Mouse (Mus musculus) CH12.LX (cell line): ENCODE measurements around the gene Kcnh6.

ENCODE experiments used
- CTCF ChIP-seq, 2 experiments: IDR thresholded peaks in 1 of 2; conservative IDR thresholded peaks in 1 of 2; 2 replicates each; pipeline ENCODE4 v1.5.1; 2011 to 2012; ENCODE audit warnings: low read depth in 2 of 2, low read length in 2 of 2, improper control_type of control experiment in 1 of 2, inconsistent platforms in 1 of 2, mild to moderate bottlenecking in 1 of 2, moderate library complexity in 1 of 2
- ELF1 ChIP-seq: IDR thresholded peaks from 2 replicates; pipeline ENCODE4 v1.6.1; 2014; ENCODE audit warnings: low read depth, mild to moderate bottlenecking, inconsistent platforms, low read length, improper control_type of control experiment
- ETS1 ChIP-seq: conservative IDR thresholded peaks from 2 replicates; pipeline ENCODE4 v1.6.1; 2012; ENCODE audit warnings: low read depth, mild to moderate bottlenecking, inconsistent platforms, low read length, improper control_type of control experiment, moderate library complexity
- KAT2A ChIP-seq: IDR thresholded peaks from 2 replicates; pipeline ENCODE4 v1.6.1; 2012; ENCODE audit warnings: low read length, improper control_type of control experiment, inconsistent platforms; ENCODE audit not compliant: insufficient replicate concordance
- MAX ChIP-seq: IDR thresholded peaks from 2 replicates; pipeline ENCODE4 v1.6.1; 2011; ENCODE audit warnings: low read length, improper control_type of control experiment
- MAZ ChIP-seq: IDR thresholded peaks from 2 replicates; pipeline ENCODE4 v1.6.1; 2012; ENCODE audit warnings: low read depth, mild to moderate bottlenecking, inconsistent platforms, low read length, improper control_type of control experiment, moderate library complexity
- POLR2A ChIP-seq: IDR thresholded peaks from 2 replicates; pipeline ENCODE4 v1.6.1; 2011; ENCODE audit warnings: low read depth, mild to moderate bottlenecking, improper control_type of control experiment, low read length
- USF2 ChIP-seq: conservative IDR thresholded peaks from 2 replicates; pipeline ENCODE4 v1.6.1; 2011; ENCODE audit warnings: low read depth, low read length, improper control_type of control experiment
- ZNF384 ChIP-seq: IDR thresholded peaks from 2 replicates; pipeline ENCODE4 v1.6.1; 2012; ENCODE audit warnings: low read depth, low read length, improper control_type of control experiment, inconsistent platforms

DNA sequence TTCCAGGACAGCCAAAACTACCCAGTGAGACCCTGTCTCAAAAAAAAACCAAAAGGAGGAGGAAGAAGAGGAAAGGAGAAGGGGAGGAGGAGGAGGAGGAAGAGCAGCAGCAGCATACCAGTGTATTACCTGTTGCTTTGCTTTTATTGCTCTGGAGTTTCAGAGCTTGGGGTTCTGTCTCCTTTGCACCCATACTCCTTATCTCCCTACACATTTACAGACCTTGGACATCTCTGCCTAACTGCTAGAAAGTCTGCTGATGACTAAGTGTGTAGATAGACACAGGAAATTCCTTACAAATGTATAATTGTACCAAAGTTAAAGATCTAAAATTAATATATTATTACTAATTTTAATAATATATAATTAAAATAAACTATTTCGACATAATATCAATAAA, 37.3 kb downstream of the Kcnh6 start:
- TF ChIP-seq ETS1 (no peak), CTCF (conservative IDR thresholded peaks at IDR 0.05 in 1 of 2, IDR thresholded peaks at IDR 0.05 in 1 of 2; ENCODE audit: low read depth in 2 of 2, low read length in 2 of 2) (no peak), KAT2A (no peak), POLR2A (no peak), MAZ (no peak), ELF1 (no peak), USF2 (no peak), ZNF384 (no peak), MAX (no peak)
